Mouse (Mus musculus) CH12.LX (cell line): ENCODE data around the gene Cers6. TPM values are rescaled to one million over a fixed set of nuclear protein-coding genes. Genes with fewer than 3 reads are reported as not detected.

ENCODE experiments used
- DNase-seq: peaks from one replicate; pipeline ENCODE4 v3.0.0-alpha.2; 2013; ENCODE audit errors: extremely low read depth
- H3K27ac ChIP-seq: 2 replicates; pipeline ENCODE4 v1.5.1; 2012; ENCODE audit warnings: low read depth, mild to moderate bottlenecking, control low read depth, moderate library complexity; ENCODE audit not compliant: insufficient read depth
- H3K27me3 ChIP-seq: replicated peaks from 2 replicates; pipeline ENCODE3; 2012; ENCODE audit warnings: inconsistent platforms
- H3K36me3 ChIP-seq, 2 experiments: replicated peaks in 1 of 2; 2 replicates each; pipeline versions ENCODE3 to v1.6.1; 2012; ENCODE audit warnings: inconsistent platforms in 1 of 2, low read length in 1 of 2, mild to moderate bottlenecking in 1 of 2, mixed read lengths in 1 of 2, moderate library complexity in 1 of 2; ENCODE audit not compliant: control insufficient read depth in 1 of 2, insufficient read depth in 1 of 2
- H3K4me1 ChIP-seq, 2 experiments: 2 replicates each; pipeline ENCODE4 v1.6.1; 2012; ENCODE audit warnings: inconsistent platforms in 1 of 2, moderate library complexity in 1 of 2; ENCODE audit not compliant: insufficient read depth in 2 of 2, control insufficient read depth in 1 of 2
- H3K4me2 ChIP-seq: 2 replicates; pipeline ENCODE4 v1.6.1; 2012; ENCODE audit warnings: low read depth, mild to moderate bottlenecking, control low read depth; ENCODE audit not compliant: poor library complexity, insufficient read depth, severe bottlenecking
- H3K4me3 ChIP-seq, 3 experiments: fragments of 150-350 bp in 1 of 3; sonication (generic) in 1 of 3; replicated peaks in 1 of 3; 2 replicates each; pipeline versions ENCODE3 to v1.5.1; 2011 to 2012; ENCODE audit warnings: low read depth in 2 of 3, low read length in 2 of 3, mild to moderate bottlenecking in 2 of 3, moderate library complexity in 2 of 3, control low read depth in 1 of 3, improper control_type of control experiment in 1 of 3, inconsistent platforms in 1 of 3, mixed read lengths in 1 of 3; ENCODE audit not compliant: poor library complexity in 1 of 3
- H3K79me2 ChIP-seq: replicated peaks from 2 replicates; pipeline ENCODE4 v1.6.1; 2012; ENCODE audit warnings: mild to moderate bottlenecking, moderate library complexity; ENCODE audit not compliant: control insufficient read depth, poor library complexity, insufficient read depth, severe bottlenecking; ENCODE audit errors: extremely low read depth
- H3K9ac ChIP-seq: 2 replicates; pipeline ENCODE4 v1.6.1; 2012; ENCODE audit warnings: low read depth, mild to moderate bottlenecking, control low read depth, moderate library complexity; ENCODE audit not compliant: insufficient read depth
- H3K9me3 ChIP-seq: replicated peaks from 2 replicates; pipeline ENCODE3; 2012; ENCODE audit warnings: low read length, inconsistent platforms, mixed read lengths
- BHLHE40 ChIP-seq: IDR thresholded peaks from 2 replicates; pipeline ENCODE4 v1.6.1; 2011; ENCODE audit warnings: mild to moderate bottlenecking, low read depth, low read length, improper control_type of control experiment
- CHD1 ChIP-seq: IDR thresholded peaks from 2 replicates; pipeline ENCODE4 v1.6.1; 2012; ENCODE audit warnings: low read depth, low read length, improper control_type of control experiment, inconsistent platforms
- CTCF ChIP-seq, 2 experiments: IDR thresholded peaks in 1 of 2; conservative IDR thresholded peaks in 1 of 2; 2 replicates each; pipeline ENCODE4 v1.5.1; 2011 to 2012; ENCODE audit warnings: low read depth in 2 of 2, low read length in 2 of 2, improper control_type of control experiment in 1 of 2, inconsistent platforms in 1 of 2, mild to moderate bottlenecking in 1 of 2, moderate library complexity in 1 of 2
- E2F4 ChIP-seq: IDR thresholded peaks from 2 replicates; pipeline ENCODE4 v1.6.1; 2011; ENCODE audit warnings: low read depth, low read length, improper control_type of control experiment; ENCODE audit not compliant: insufficient replicate concordance
- ELF1 ChIP-seq: IDR thresholded peaks from 2 replicates; pipeline ENCODE4 v1.6.1; 2014; ENCODE audit warnings: low read depth, mild to moderate bottlenecking, inconsistent platforms, low read length, improper control_type of control experiment
- EP300 ChIP-seq: IDR thresholded peaks from 2 replicates; pipeline ENCODE4 v1.6.1; 2011; ENCODE audit warnings: low read length, improper control_type of control experiment
- ETS1 ChIP-seq: conservative IDR thresholded peaks from 2 replicates; pipeline ENCODE4 v1.6.1; 2012; ENCODE audit warnings: low read depth, mild to moderate bottlenecking, inconsistent platforms, low read length, improper control_type of control experiment, moderate library complexity
- JUN ChIP-seq: IDR thresholded peaks from 2 replicates; pipeline ENCODE4 v1.6.1; 2011; ENCODE audit warnings: low read depth, mild to moderate bottlenecking, low read length, improper control_type of control experiment, moderate library complexity; ENCODE audit not compliant: insufficient read depth
- JUND ChIP-seq: conservative IDR thresholded peaks from 2 replicates; pipeline ENCODE4 v1.6.1; 2011; ENCODE audit warnings: low read depth, low read length, improper control_type of control experiment
- KAT2A ChIP-seq: IDR thresholded peaks from 2 replicates; pipeline ENCODE4 v1.6.1; 2012; ENCODE audit warnings: low read length, improper control_type of control experiment, inconsistent platforms; ENCODE audit not compliant: insufficient replicate concordance
- MAX ChIP-seq: IDR thresholded peaks from 2 replicates; pipeline ENCODE4 v1.6.1; 2011; ENCODE audit warnings: low read length, improper control_type of control experiment
- MAZ ChIP-seq: IDR thresholded peaks from 2 replicates; pipeline ENCODE4 v1.6.1; 2012; ENCODE audit warnings: low read depth, mild to moderate bottlenecking, inconsistent platforms, low read length, improper control_type of control experiment, moderate library complexity
- MEF2A ChIP-seq: IDR thresholded peaks from 2 replicates; pipeline ENCODE4 v1.6.1; 2014; ENCODE audit warnings: low read depth, mild to moderate bottlenecking, inconsistent platforms, low read length, improper control_type of control experiment, borderline replicate concordance
- MYC ChIP-seq: IDR thresholded peaks from 2 replicates; pipeline ENCODE4 v1.6.1; 2011; ENCODE audit warnings: low read depth, mild to moderate bottlenecking, improper control_type of control experiment, low read length
- PAX5 ChIP-seq: IDR thresholded peaks from 2 replicates; pipeline ENCODE4 v1.6.1; 2012; ENCODE audit warnings: low read length, inconsistent platforms, mixed read lengths
- POLR2AphosphoS2 ChIP-seq: IDR thresholded peaks from 2 replicates; pipeline ENCODE4 v1.6.1; 2011; ENCODE audit warnings: low read depth, low read length, improper control_type of control experiment
- SIN3A ChIP-seq: IDR thresholded peaks from 2 replicates; pipeline ENCODE4 v1.6.1; 2012; ENCODE audit warnings: low read length, improper control_type of control experiment, inconsistent platforms
- USF1 ChIP-seq: IDR thresholded peaks from 2 replicates; pipeline ENCODE4 v1.6.1; 2014; ENCODE audit warnings: low read depth, mild to moderate bottlenecking, inconsistent platforms, low read length, improper control_type of control experiment
- ZC3H11A ChIP-seq: IDR thresholded peaks from 2 replicates; pipeline ENCODE4 v1.6.1; 2012; ENCODE audit warnings: low read depth, mild to moderate bottlenecking, inconsistent platforms, low read length, improper control_type of control experiment
- ZKSCAN1 ChIP-seq: IDR thresholded peaks from 2 replicates; pipeline ENCODE4 v1.6.1; 2012; ENCODE audit warnings: low read depth, inconsistent platforms, low read length, improper control_type of control experiment, borderline replicate concordance
- ZNF384 ChIP-seq: IDR thresholded peaks from 2 replicates; pipeline ENCODE4 v1.6.1; 2012; ENCODE audit warnings: low read depth, low read length, improper control_type of control experiment, inconsistent platforms
- dilution Hi-C: fragments of 300-500 bp; cut with MboI; formaldehyde crosslinking; loops from 2 replicates; pipeline ENCODE4 v1.14.3; 2020; ENCODE audit warnings: low sequenced_read_pairs; ENCODE audit not compliant: extremely low pct_unique_long_range_greater_than_20kb, extremely low pct_ligation_motif_present
- in situ Hi-C: fragments of 300-500 bp; cut with MboI; formaldehyde crosslinking; loops from 3 replicates; pipeline ENCODE4 v1.14.3; 2019; ENCODE audit warnings: low sequenced_read_pairs, low pct_ligation_motif_present, low pct_unique_long_range_greater_than_20kb, mixed read lengths
- polyA plus RNA-seq: library from polyadenylated mRNA; unstranded; fragments of >175 nt; gene quantifications from 2 replicates; pipeline ENCODE4 v1.2.1, GENCODE M21; 2012; ENCODE audit warnings: low read depth; ENCODE audit not compliant: insufficient read length
- total RNA-seq, 2 experiments: library from RNA; depleted of rRNA; stranded (reverse); fragments of 300-350 nt in 1 of 2; fragments of >200 nt in 1 of 2; gene quantifications; 2 replicates each; pipeline ENCODE4 v1.2.3; 2012 to 2014

The Cers6 gene
- total and polyA plus RNA-seq, 3 experiments: not detected

GRCm38 (mm10) chr2:69047297-69047696 lies 186.1 kb downstream of the Cers6 start:
- dilution Hi-C loops (no loop called here), in situ Hi-C loops (no loop called here)
- H3K27me3 ChIP-seq: no peaks in the 10 kb centered on the region
- H3K4me2 ChIP-seq: no peak overlapping the region
- H3K27ac ChIP-seq: no peak overlapping the region
- H3K4me3 ChIP-seq: no peak overlapping the region
- TF ChIP-seq ZKSCAN1 (no peak), MAZ (no peak), E2F4 (no peak), EP300 (no peak), PAX5 (no peak), MAX (no peak), POLR2AphosphoS2 (no peak), CHD1 (no peak), ZC3H11A (no peak)
- H3K79me2 ChIP-seq: no peaks in the 10 kb centered on the region
- H3K9ac ChIP-seq: no peak overlapping the region
- H3K36me3 ChIP-seq: no peaks in the 10 kb centered on the region
- H3K4me1 ChIP-seq: no peaks in the 10 kb centered on the region
- no peak for DNase-seq
- H3K9me3 ChIP-seq: peaks cover 47% of the 10 kb centered on the region

DNA sequence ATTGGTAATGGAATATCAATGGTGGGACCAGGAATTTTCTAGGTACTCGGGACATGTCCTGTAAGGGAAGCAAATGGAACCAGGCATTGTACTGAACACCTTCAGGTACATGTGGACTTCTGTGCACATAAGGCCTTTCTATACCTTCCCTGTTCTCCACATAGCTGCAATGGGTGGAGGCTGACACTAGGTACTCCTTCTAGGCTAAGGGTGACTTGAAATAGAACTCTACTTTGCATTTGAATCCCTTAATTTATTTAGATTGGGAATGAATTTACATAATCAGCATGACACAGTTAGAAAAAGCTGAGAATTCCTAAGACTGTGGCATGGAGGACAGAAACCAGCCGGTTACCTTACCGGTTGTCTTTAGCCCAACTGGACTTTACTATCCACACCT lies 186.6 kb downstream of the Cers6 start:
- Histone ChIP-seq H3K4me2 (no peak overlapping the region), H3K79me2 (no peaks in the 10 kb centered on the region), H3K4me1 (no peaks in the 10 kb centered on the region), H3K36me3 (no peaks in the 10 kb centered on the region), H3K9ac (no peak overlapping the region), H3K27me3 (no peaks in the 10 kb centered on the region), H3K9me3 (peaks cover 48% of the 10 kb centered on the region), H3K4me3 (no peak overlapping the region), H3K27ac (no peak overlapping the region)
- in situ Hi-C loops (no loop called here), dilution Hi-C loops (no loop called here)
- TF ChIP-seq ZNF384 (no peak), MEF2A (no peak), KAT2A (no peak), ELF1 (no peak), JUND (no peak), BHLHE40 (no peak), USF1 (no peak), SIN3A (no peak), EP300 (no peak), MYC (no peak), ETS1 (no peak), JUN (no peak), CTCF (conservative IDR thresholded peaks at IDR 0.05 in 1 of 2, IDR thresholded peaks at IDR 0.05 in 1 of 2; ENCODE audit: low read depth in 2 of 2, low read length in 2 of 2) (no peak)
- no peak for DNase-seq
